Mouse (Mus musculus): ENCODE results near the gene Slc12a6. TPM values are rescaled to one million over a fixed set of nuclear protein-coding genes. Genes with fewer than 3 reads are reported as not detected.
A peak's percentile ranks its signal among the peaks of the same experiment; 100 is the strongest.

Slc12a6 gene
- polyA plus RNA-seq, 1 experiment from 2014 or later = 11.9 TPM

DNA sequence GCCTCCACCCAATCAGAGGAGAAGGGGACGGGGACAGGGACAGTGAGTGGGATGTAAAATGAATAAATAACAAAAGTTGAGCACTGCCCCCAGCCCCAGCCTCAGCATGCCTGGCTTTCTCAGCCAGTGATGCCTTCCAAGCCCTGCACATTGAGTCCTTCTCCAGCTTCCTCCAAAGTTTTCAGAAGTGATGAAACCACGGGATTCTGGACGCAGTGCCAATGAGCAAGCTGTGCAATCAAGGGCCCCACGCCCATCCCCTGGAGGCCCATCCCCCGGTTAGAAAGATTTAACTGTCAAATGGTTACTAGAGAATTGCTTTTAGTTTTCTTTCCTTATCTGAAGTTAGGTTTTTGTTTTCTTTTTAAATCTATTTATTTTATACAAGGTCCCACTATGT is 104.3 kb downstream of the Slc12a6 start:
- WGBS = 53% methylated on average over 5 of the region's 5 CpGs
- H3K4me1 ChIP-seq (ENCODE audit: insufficient read depth) = no peaks in the 10 kb centered on the region
- H3K27ac ChIP-seq (ENCODE audit: low read depth) = no peak overlapping the region
- no peak for DNase-seq
- H3K36me3 ChIP-seq (ENCODE audit: insufficient read depth) = no peaks in the 10 kb centered on the region
- H3K4me2 ChIP-seq = no peak overlapping the region
- H3K4me3 ChIP-seq (ENCODE audit: low read depth, low read length) = no peak overlapping the region
- H3K27me3 ChIP-seq (ENCODE audit: insufficient read depth, low read length) = no peaks in the 10 kb centered on the region
- no peak for TF ChIP-seq CTCF (IDR thresholded peaks at IDR 0.05; ENCODE audit: low read depth)
- no peaks in the 10 kb centered on the region for H3K9me3 ChIP-seq (ENCODE audit: low read depth, low read length)
- no peak for ATAC-seq (ENCODE audit: insufficient read depth)
- H3K9ac ChIP-seq = no peak overlapping the region

DNA sequence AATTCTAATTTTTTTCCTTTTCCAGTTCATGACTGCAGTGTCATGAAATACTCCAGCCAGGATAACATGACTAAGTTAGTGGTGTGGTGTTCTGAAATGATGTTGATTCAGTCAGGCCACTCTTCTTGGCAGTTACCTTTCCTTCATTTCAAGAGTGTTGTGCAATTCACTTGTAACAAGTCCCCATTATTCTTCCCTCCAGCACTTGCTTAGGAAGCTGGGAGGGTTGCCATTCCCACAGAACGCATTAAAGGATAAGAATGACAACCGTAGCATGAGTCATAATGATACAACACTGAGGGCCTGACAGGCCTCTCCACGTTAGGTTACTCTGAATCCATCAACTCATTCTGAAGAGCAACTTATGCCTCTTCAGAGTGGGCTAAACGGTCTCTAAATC is 107.5 kb downstream of the Slc12a6 start:
- no peaks in the 10 kb centered on the region for H3K36me3 ChIP-seq (ENCODE audit: insufficient read depth)
- no peak overlapping the region for H3K27ac ChIP-seq (ENCODE audit: low read depth)
- H3K9me3 ChIP-seq (ENCODE audit: low read depth, low read length) = no peaks in the 10 kb centered on the region
- WGBS = 49% methylated on average over 4 of the region's 4 CpGs
- no peak for DNase-seq
- no peaks in the 10 kb centered on the region for H3K4me1 ChIP-seq (ENCODE audit: insufficient read depth)
- no peak for TF ChIP-seq CTCF (IDR thresholded peaks at IDR 0.05; ENCODE audit: low read depth)
- no peak overlapping the region for H3K4me3 ChIP-seq (ENCODE audit: low read depth, low read length)
- H3K27me3 ChIP-seq (ENCODE audit: insufficient read depth, low read length) = no peaks in the 10 kb centered on the region
- no peak overlapping the region for H3K4me2 ChIP-seq
- no peak overlapping the region for H3K9ac ChIP-seq
- ATAC-seq (ENCODE audit: insufficient read depth) = no peak

GRCm38 (mm10) chr2:112374610-112375009 is 109.0 kb downstream of the Slc12a6 start:
- Histone ChIP-seq H3K27ac (ENCODE audit: low read depth) (no peak overlapping the region), H3K4me2 (no peak overlapping the region), H3K36me3 (ENCODE audit: insufficient read depth) (no peaks in the 10 kb centered on the region), H3K4me1 (ENCODE audit: insufficient read depth) (no peaks in the 10 kb centered on the region), H3K4me3 (ENCODE audit: low read depth, low read length) (no peak overlapping the region), H3K27me3 (ENCODE audit: insufficient read depth, low read length) (no peaks in the 10 kb centered on the region), H3K9me3 (ENCODE audit: low read depth, low read length) (no peaks in the 10 kb centered on the region), H3K9ac (no peak overlapping the region)
- TF ChIP-seq CTCF (IDR thresholded peaks at IDR 0.05; ENCODE audit: low read depth) = no peak
- WGBS = 49% methylated on average over 5 of the region's 5 CpGs
- DNase-seq (peak; percentile 27), ATAC-seq (ENCODE audit: insufficient read depth) (no peak)

DNA sequence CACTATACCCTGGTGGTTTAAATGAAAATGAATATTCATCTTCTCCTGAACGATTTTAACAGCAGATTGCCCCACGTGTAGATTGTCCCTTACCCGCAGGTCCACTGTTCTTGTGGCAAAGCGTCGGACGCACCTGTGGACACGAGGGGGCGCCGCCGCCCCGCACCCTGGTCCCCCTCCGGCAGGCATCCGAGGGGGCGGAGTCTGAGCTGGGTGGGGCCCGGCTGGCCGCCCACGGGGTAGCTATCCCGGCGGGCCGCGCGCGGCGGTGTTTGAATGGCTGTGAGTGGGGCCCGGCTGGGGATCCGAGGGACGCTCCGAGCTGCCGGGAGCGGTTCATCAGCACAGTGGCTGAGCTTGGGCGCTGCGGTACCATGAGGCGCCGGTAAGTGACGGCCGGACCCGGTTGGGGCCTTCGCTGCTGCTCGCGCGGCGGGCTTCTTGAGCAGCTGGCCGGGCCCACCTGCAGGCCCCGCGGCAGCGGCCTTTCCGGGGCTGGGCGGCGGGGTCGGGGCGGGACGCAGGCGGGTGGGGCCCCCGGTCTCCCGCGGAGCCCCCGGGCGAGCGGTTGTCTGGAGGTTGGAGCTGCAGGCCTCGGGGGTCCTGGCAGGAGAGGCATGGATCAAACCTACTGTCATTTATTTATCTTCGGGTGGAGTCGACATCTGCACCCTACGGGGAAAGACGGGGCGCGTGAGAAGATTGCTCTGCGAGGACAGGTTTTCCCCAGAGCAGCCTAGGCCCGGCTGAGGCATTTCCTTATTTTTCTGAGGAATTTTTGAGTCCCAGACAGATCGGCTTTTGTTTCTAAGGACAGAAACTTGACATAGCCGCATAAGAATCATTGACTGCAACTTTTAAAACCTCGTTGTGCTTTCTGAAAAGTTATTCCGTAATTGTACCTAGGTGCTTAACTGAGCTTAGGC is 113.6 kb downstream of the Slc12a6 start, which contains the start of gene Katnbl1:
Katnbl1 (plus strand) TSS at position 239 of the 926 bp plus-strand sequence.
- H3K9me3 ChIP-seq (ENCODE audit: low read depth, low read length) = no peaks in the 10 kb centered on the region
- DNase-seq (peak; percentile 97), ATAC-seq (ENCODE audit: insufficient read depth) (peak; percentile 99)
- no peaks in the 10 kb centered on the region for H3K4me1 ChIP-seq (ENCODE audit: insufficient read depth)
- under 1% methylated on average over 72 of the region's 72 CpGs for WGBS
- H3K4me2 ChIP-seq = peak within 1 kb of the TSS; percentile 76
- H3K27ac ChIP-seq (ENCODE audit: low read depth) = peak within 1 kb of the TSS; percentile 88
- peak within 1 kb of the TSS; percentile 95 for H3K9ac ChIP-seq
- H3K36me3 ChIP-seq (ENCODE audit: insufficient read depth) = no peaks in the 10 kb centered on the region
- no peaks in the 10 kb centered on the region for H3K27me3 ChIP-seq (ENCODE audit: insufficient read depth, low read length)
- peak within 1 kb of the TSS; percentile 91 for H3K4me3 ChIP-seq (ENCODE audit: low read depth, low read length)
- TF ChIP-seq CTCF (IDR thresholded peaks at IDR 0.05; ENCODE audit: low read depth) = peak; percentile 81

- peak overlapping the region; percentile 95 for H3K9ac ChIP-seq
- H3K9me3 ChIP-seq (ENCODE audit: low read depth, low read length) = no peaks in the 10 kb centered on the region
- H3K36me3 ChIP-seq (ENCODE audit: insufficient read depth) = no peaks in the 10 kb centered on the region
- H3K4me2 ChIP-seq = peak overlapping the region; percentile 76
- H3K27me3 ChIP-seq (ENCODE audit: insufficient read depth, low read length) = no peaks in the 10 kb centered on the region
- 38% methylated on average over 8 of the region's 8 CpGs for WGBS
- TF ChIP-seq CTCF (IDR thresholded peaks at IDR 0.05; ENCODE audit: low read depth) = no peak
- H3K4me1 ChIP-seq (ENCODE audit: insufficient read depth) = no peaks in the 10 kb centered on the region
- no peak overlapping the region for H3K27ac ChIP-seq (ENCODE audit: low read depth)
- DNase-seq (no peak), ATAC-seq (ENCODE audit: insufficient read depth) (no peak)
- peak overlapping the region; percentile 91 for H3K4me3 ChIP-seq (ENCODE audit: low read depth, low read length)
Observed at GRCm38 (mm10) chr2:112380131-112380530, 114.5 kb downstream of the Slc12a6 start.

GRCm38 (mm10) chr2:112381219-112381618 is 115.6 kb downstream of the Slc12a6 start:
- H3K4me1 ChIP-seq (ENCODE audit: insufficient read depth) = no peaks in the 10 kb centered on the region
- 94% methylated on average over 1 of the region's 1 CpGs for WGBS
- no peaks in the 10 kb centered on the region for H3K27me3 ChIP-seq (ENCODE audit: insufficient read depth, low read length)
- H3K9me3 ChIP-seq (ENCODE audit: low read depth, low read length) = no peaks in the 10 kb centered on the region
- TF ChIP-seq CTCF (IDR thresholded peaks at IDR 0.05; ENCODE audit: low read depth) = no peak
- H3K36me3 ChIP-seq (ENCODE audit: insufficient read depth) = no peaks in the 10 kb centered on the region
- no peak overlapping the region for H3K4me3 ChIP-seq (ENCODE audit: low read depth, low read length)
- no peak overlapping the region for H3K4me2 ChIP-seq
- no peak overlapping the region for H3K9ac ChIP-seq
- ATAC-seq (ENCODE audit: insufficient read depth) (no peak), DNase-seq (no peak)
- no peak overlapping the region for H3K27ac ChIP-seq (ENCODE audit: low read depth)

- H3K4me1 ChIP-seq (ENCODE audit: insufficient read depth) = no peaks in the 10 kb centered on the region
- no peak overlapping the region for H3K4me2 ChIP-seq
- no peak overlapping the region for H3K4me3 ChIP-seq (ENCODE audit: low read depth, low read length)
- no peaks in the 10 kb centered on the region for H3K36me3 ChIP-seq (ENCODE audit: insufficient read depth)
- H3K27me3 ChIP-seq (ENCODE audit: insufficient read depth, low read length) = no peaks in the 10 kb centered on the region
- DNase-seq (no peak), ATAC-seq (ENCODE audit: insufficient read depth) (no peak)
- H3K9ac ChIP-seq = no peak overlapping the region
- no peaks in the 10 kb centered on the region for H3K9me3 ChIP-seq (ENCODE audit: low read depth, low read length)
- no peak for TF ChIP-seq CTCF (IDR thresholded peaks at IDR 0.05; ENCODE audit: low read depth)
- H3K27ac ChIP-seq (ENCODE audit: low read depth) = no peak overlapping the region
- 83% methylated on average over 5 of the region's 5 CpGs for WGBS
Observed at GRCm38 (mm10) chr2:112390843-112391242, 125.2 kb downstream of the Slc12a6 start.
